Mouse (Mus musculus) MEL (cell line): ENCODE results near the gene Ehd3. TPM values are rescaled to one million over a fixed set of nuclear protein-coding genes. Genes with fewer than 3 reads are reported as not detected.

Source experiments
- DNase-seq: peaks from one replicate; pipeline ENCODE4 v3.0.0; 2011; ENCODE audit warnings: low read depth, low spot score
- H3K27ac ChIP-seq: 2 replicates; pipeline ENCODE4 v1.5.1; 2012; ENCODE audit warnings: low read depth, mild to moderate bottlenecking, control low read depth, low read length, moderate library complexity; ENCODE audit not compliant: control insufficient read depth
- H3K27me3 ChIP-seq, 2 experiments: fragments of 150-350 bp in 1 of 2; sonication (generic) in 1 of 2; 2 replicates each; pipeline ENCODE4 v1.6.1; 2012; ENCODE audit warnings: low read length in 2 of 2, mild to moderate bottlenecking in 2 of 2, improper control_type of control experiment in 1 of 2, moderate library complexity in 1 of 2; ENCODE audit not compliant: insufficient read depth in 2 of 2, control insufficient read depth in 1 of 2
- H3K36me3 ChIP-seq, 2 experiments: 2 replicates each; pipeline ENCODE4 v1.6.1; 2012 to 2014; ENCODE audit warnings: low read length in 2 of 2, improper control_type of control experiment in 1 of 2, inconsistent platforms in 1 of 2, mild to moderate bottlenecking in 1 of 2; ENCODE audit not compliant: insufficient read depth in 2 of 2, control insufficient read depth in 1 of 2
- H3K4me1 ChIP-seq, 2 experiments: fragments of 150-350 bp in 1 of 2; sonication (generic) in 1 of 2; 2 replicates each; pipeline ENCODE4 v1.6.1; 2012; ENCODE audit warnings: low read length in 2 of 2, improper control_type of control experiment in 1 of 2, mild to moderate bottlenecking in 1 of 2; ENCODE audit not compliant: insufficient read depth in 2 of 2, control insufficient read depth in 1 of 2
- H3K4me3 ChIP-seq, 2 experiments: fragments of 150-350 bp in 1 of 2; sonication (generic) in 1 of 2; 2 replicates each; pipeline ENCODE4 v1.5.1; 2012; ENCODE audit warnings: low read depth in 2 of 2, low read length in 2 of 2, mild to moderate bottlenecking in 2 of 2, moderate library complexity in 2 of 2, control low read depth in 1 of 2, improper control_type of control experiment in 1 of 2; ENCODE audit not compliant: control insufficient read depth in 1 of 2, insufficient read depth in 1 of 2
- H3K79me2 ChIP-seq: 2 replicates; pipeline ENCODE4 v1.6.1; 2012; ENCODE audit warnings: mild to moderate bottlenecking, low read length, moderate library complexity; ENCODE audit not compliant: control insufficient read depth, poor library complexity, insufficient read depth
- H3K9ac ChIP-seq: 2 replicates; pipeline ENCODE4 v1.6.1; 2012; ENCODE audit warnings: low read depth, mild to moderate bottlenecking, control low read depth, low read length, moderate library complexity; ENCODE audit not compliant: control insufficient read depth, poor library complexity, severe bottlenecking
- H3K9me3 ChIP-seq: fragments of 150-350 bp; sonication (generic); replicated peaks from 2 replicates; pipeline ENCODE4 v1.6.1; 2012; ENCODE audit warnings: mild to moderate bottlenecking, low read length, improper control_type of control experiment, moderate library complexity; ENCODE audit not compliant: insufficient read depth
- CTCF ChIP-seq, 3 experiments: IDR thresholded peaks in 2 of 3; conservative IDR thresholded peaks in 1 of 3; 2 replicates each; pipeline ENCODE4 v1.5.1; 2011 to 2012; ENCODE audit warnings: low read length in 3 of 3, low read depth in 2 of 3, mild to moderate bottlenecking in 2 of 3, improper control_type of control experiment in 1 of 3, inconsistent platforms in 1 of 3, mixed read lengths in 1 of 3, moderate library complexity in 1 of 3; ENCODE audit not compliant: control insufficient read depth in 1 of 3, insufficient read depth in 1 of 3, poor library complexity in 1 of 3, severe bottlenecking in 1 of 3
- JUND ChIP-seq: IDR thresholded peaks from 2 replicates; pipeline ENCODE4 v1.6.1; 2011; ENCODE audit warnings: low read depth, mild to moderate bottlenecking, improper control_type of control experiment, low read length
- MAX ChIP-seq: IDR thresholded peaks from 2 replicates; pipeline ENCODE4 v1.6.1; 2011; ENCODE audit warnings: low read length, improper control_type of control experiment
- MEF2A ChIP-seq: IDR thresholded peaks from 2 replicates; pipeline ENCODE4 v1.6.1; 2014; ENCODE audit warnings: low read depth, mild to moderate bottlenecking, inconsistent platforms, low read length, improper control_type of control experiment; ENCODE audit not compliant: poor library complexity, insufficient replicate concordance, severe bottlenecking; ENCODE audit errors: extremely low read depth
- MYC ChIP-seq: IDR thresholded peaks from 2 replicates; pipeline ENCODE4 v1.6.1; 2011; ENCODE audit warnings: low read depth, mild to moderate bottlenecking, low read length, improper control_type of control experiment, moderate library complexity
- RAD21 ChIP-seq: IDR thresholded peaks from 2 replicates; pipeline ENCODE4 v1.6.1; 2011; ENCODE audit warnings: mild to moderate bottlenecking, low read depth, low read length, improper control_type of control experiment
- RCOR1 ChIP-seq: IDR thresholded peaks from 2 replicates; pipeline ENCODE4 v1.6.1; 2012; ENCODE audit warnings: low read depth, mild to moderate bottlenecking, inconsistent platforms, low read length, improper control_type of control experiment
- SIN3A ChIP-seq: IDR thresholded peaks from 2 replicates; pipeline ENCODE4 v1.6.1; 2012; ENCODE audit warnings: low read length, improper control_type of control experiment, inconsistent platforms
- TAL1 ChIP-seq: IDR thresholded peaks from 2 replicates; pipeline ENCODE4 v1.6.1; 2012; ENCODE audit warnings: mild to moderate bottlenecking, inconsistent platforms, low read length, moderate library complexity, mixed read lengths
- TCF12 ChIP-seq: IDR thresholded peaks from 2 replicates; pipeline ENCODE4 v1.6.1; 2014; ENCODE audit warnings: low read depth, mild to moderate bottlenecking, inconsistent platforms, low read length, improper control_type of control experiment, moderate library complexity
- USF1 ChIP-seq: IDR thresholded peaks from 2 replicates; pipeline ENCODE4 v1.6.1; 2014; ENCODE audit warnings: low read depth, mild to moderate bottlenecking, inconsistent platforms, low read length, improper control_type of control experiment, moderate library complexity
- USF2 ChIP-seq, 2 experiments: IDR thresholded peaks; 2 replicates each; pipeline ENCODE4 v1.6.1; 2011 to 2012; ENCODE audit warnings: improper control_type of control experiment in 2 of 2, low read length in 2 of 2, borderline replicate concordance in 1 of 2, inconsistent platforms in 1 of 2, low read depth in 1 of 2, mild to moderate bottlenecking in 1 of 2; ENCODE audit not compliant: insufficient read depth in 1 of 2
- ZKSCAN1 ChIP-seq: IDR thresholded peaks from 2 replicates; pipeline ENCODE4 v1.6.1; 2012; ENCODE audit warnings: low read depth, mild to moderate bottlenecking, inconsistent platforms, low read length, improper control_type of control experiment, moderate library complexity
- ZMIZ1 ChIP-seq: IDR thresholded peaks from 2 replicates; pipeline ENCODE4 v1.6.1; 2012; ENCODE audit warnings: low read depth, mild to moderate bottlenecking, inconsistent platforms, low read length, improper control_type of control experiment, moderate library complexity
- polyA plus RNA-seq, 2 experiments: library from polyadenylated mRNA; stranded (reverse) in 1 of 2; unstranded in 1 of 2; fragments of >175 nt in 1 of 2; fragments of >200 nt in 1 of 2; gene quantifications; 2 replicates each; pipeline versions ENCODE4 v1.2.1 to v1.2.4; 2012; ENCODE audit warnings: low replicate concordance in 2 of 2, low read depth in 1 of 2; ENCODE audit not compliant: insufficient read length in 2 of 2, insufficient read depth in 1 of 2, missing spikeins in 1 of 2
- total RNA-seq: library from RNA; depleted of rRNA; stranded (reverse); fragments of 300-350 nt; gene quantifications from 2 replicates; pipeline ENCODE4 v1.2.3, GENCODE M21; 2012; rRNA removed

Gene Ehd3
- total RNA-seq (29.1 and 38.7 TPM in 2 replicates), polyA plus RNA-seq (10 to 100 TPM in 1 of 2 experiments, not detected in 1; 62.9 TPM)

GRCm38 (mm10) chr17:73803521-73804184, at the start of gene Ehd3:
Gene Ehd3, plus strand, starts transcription at chr17:73804134.
- Histone ChIP-seq H3K4me3 (peak within 1 kb of the TSS; percentile 76 to 97), H3K9me3 (no peaks in the 10 kb centered on the region), H3K27me3 (no peaks in the 10 kb centered on the region), H3K9ac (peak within 1 kb of the TSS; percentile 66), H3K79me2 (peaks cover 25% of the 10 kb centered on the region), H3K27ac (peak within 1 kb of the TSS; percentile 40), H3K36me3 (peaks cover 0 to 20% of the 10 kb centered on the region in 2 experiments; a peak in 2 of 4 replicates), H3K4me1 (peaks cover 7 to 20% of the 10 kb centered on the region in 2 experiments)
- peak; percentile 27 for DNase-seq
- TF ChIP-seq RAD21, result peak; percentile 4; the same call in 1 of the 2 replicates
- peak in 1 of 3 experiments; percentile 16; a peak in 1 of 6 replicates for TF ChIP-seq CTCF (IDR thresholded peaks at IDR 0.05 in 2 of 3, conservative IDR thresholded peaks at IDR 0.05 in 1 of 3; ENCODE audit: control insufficient read depth in 1 of 3, insufficient read depth in 1 of 3, low read depth in 2 of 3, low read length in 3 of 3, poor library complexity in 1 of 3, severe bottlenecking in 1 of 3)
- TF ChIP-seq SIN3A, result no peak
- TF ChIP-seq, all 39 proteins: peak for 2

GRCm38 (mm10) chr17:73770964-73771363, 33.0 kb upstream of the Ehd3 start:
- no peak overlapping the region for H3K27ac ChIP-seq
- H3K27me3 ChIP-seq, result peaks cover 0 to 3% of the 10 kb centered on the region in 2 experiments; a peak in 2 of 4 replicates
- no peak for TF ChIP-seq ZKSCAN1
- H3K36me3 ChIP-seq, result no peaks in the 10 kb centered on the region
- DNase-seq, result no peak
- no peaks in the 10 kb centered on the region for H3K4me1 ChIP-seq
- no peaks in the 10 kb centered on the region for H3K79me2 ChIP-seq
- no peak overlapping the region for H3K4me3 ChIP-seq
- H3K9me3 ChIP-seq, result no peaks in the 10 kb centered on the region
- no peak overlapping the region for H3K9ac ChIP-seq

- Histone ChIP-seq H3K4me3 (no peak overlapping the region), H3K4me1 (no peaks in the 10 kb centered on the region; a peak in 1 of 4 replicates), H3K79me2 (no peaks in the 10 kb centered on the region), H3K27ac (no peak overlapping the region), H3K36me3 (no peaks in the 10 kb centered on the region), H3K9me3 (no peaks in the 10 kb centered on the region), H3K9ac (no peak overlapping the region), H3K27me3 (peaks cover 0 to 2% of the 10 kb centered on the region in 2 experiments; a peak in 2 of 4 replicates)
- TF ChIP-seq MAX (no peak), RCOR1 (no peak), TAL1 (no peak), MEF2A (no peak), TCF12 (no peak), ZMIZ1 (no peak), JUND (no peak), USF2 (IDR thresholded peaks at IDR 0.05; ENCODE audit: borderline replicate concordance in 1 of 2, insufficient read depth in 1 of 2, low read depth in 1 of 2, low read length in 2 of 2) (no peak), MYC (no peak), USF1 (no peak)
- no peak for DNase-seq
Observed at GRCm38 (mm10) chr17:73786642-73787311, 17.2 kb upstream of the Ehd3 start.
